Mouse (Mus musculus) thymus, adult 2 months (tissue): ENCODE data around the gene Arhgef5.

Experiments used
- CTCF ChIP-seq: fragments of 200-500 bp; IDR thresholded peaks from 2 replicates; pipeline ENCODE4 v1.5.1; 2012; ENCODE audit warnings: mild to moderate bottlenecking, control low read depth, low read length, moderate library complexity, borderline replicate concordance; ENCODE audit not compliant: control insufficient read depth, poor library complexity, insufficient read depth; ENCODE audit errors: extremely low read depth
- POLR2A ChIP-seq: fragments of 200-500 bp; IDR thresholded peaks from 2 replicates; pipeline ENCODE4 v1.6.1; 2012; ENCODE audit warnings: mild to moderate bottlenecking, low read length, control low read depth, moderate library complexity; ENCODE audit not compliant: control insufficient read depth, poor library complexity, insufficient read depth; ENCODE audit errors: extremely low read depth

GRCm38 (mm10) chr6:43272597-43272996 lies 7.2 kb downstream of the Arhgef5 start:
- TF ChIP-seq CTCF (no peak), POLR2A (no peak)
